Mouse (Mus musculus) embryonic facial prominence, embryonic 13.5 days (tissue): ENCODE data around the gene Zcchc9. TPM values are rescaled to one million over a fixed set of nuclear protein-coding genes. Genes with fewer than 3 reads are reported as not detected.
A peak's percentile ranks its signal among the peaks of the same experiment; 100 is the strongest.

ENCODE experiments used
- ATAC-seq: fragments of 200-750 bp; cut with Nextera tagmentation; 2 replicates; pipeline ENCODE4 v1.8.0; 2017; ENCODE audit warnings: low read depth; ENCODE audit not compliant: insufficient number of reproducible peaks, insufficient read depth, low FRiP score, low TSS enrichment
- H3K27ac ChIP-seq: fragments of 300-500 bp; sonication (generic); 2 replicates; pipeline ENCODE4 v1.5.1; 2015; ENCODE audit warnings: moderate library complexity, mild to moderate bottlenecking, inconsistent platforms
- H3K27me3 ChIP-seq: fragments of 300-500 bp; sonication (generic); 2 replicates; pipeline ENCODE4 v1.6.1; 2015; ENCODE audit warnings: mild to moderate bottlenecking, inconsistent platforms
- H3K36me3 ChIP-seq: fragments of 300-500 bp; sonication (generic); 2 replicates; pipeline ENCODE4 v1.6.1; 2015; ENCODE audit warnings: mild to moderate bottlenecking, inconsistent platforms
- H3K4me1 ChIP-seq: fragments of 300-500 bp; sonication (generic); 2 replicates; pipeline ENCODE4 v1.6.1; 2015; ENCODE audit warnings: inconsistent platforms
- H3K4me2 ChIP-seq: fragments of 300-500 bp; sonication (generic); 2 replicates; pipeline ENCODE4 v1.6.1; 2015; ENCODE audit warnings: moderate library complexity, mild to moderate bottlenecking, inconsistent platforms
- H3K4me3 ChIP-seq: fragments of 300-500 bp; sonication (generic); 2 replicates; pipeline ENCODE4 v1.5.1; 2015; ENCODE audit warnings: mild to moderate bottlenecking, inconsistent platforms
- H3K9ac ChIP-seq: fragments of 300-500 bp; sonication (generic); 2 replicates; pipeline ENCODE4 v1.6.1; 2015; ENCODE audit warnings: mild to moderate bottlenecking, inconsistent platforms
- H3K9me3 ChIP-seq: fragments of 300-500 bp; sonication (generic); 2 replicates; pipeline ENCODE4 v1.6.1; 2016; ENCODE audit warnings: inconsistent platforms
- WGBS: fragments of 180-500 bp; shearing (Covaris S2); methylation state at CpG from one replicate; pipeline ENCODE4 v1.1.7; 2015; ENCODE audit warnings: mixed read lengths; 5-methylcytosine and 5-hydroxymethylcytosine counted together
- polyA plus RNA-seq: library from polyadenylated mRNA; unstranded; fragments of >200 nt; fragmentation: Nextera tagmentation; extraction: Ambion mirVana; gene quantifications from 2 replicates; pipeline ENCODE4 v1.2.1, GENCODE M21; 2015

Zcchc9 gene
- 40.2 and 40.3 TPM in 2 replicates for polyA plus RNA-seq

GRCm38 (mm10) chr13:91807155-91807839, at the start of gene Zcchc9:
TSS of gene Zcchc9 (minus strand) at chr13:91807705.
- H3K4me3 ChIP-seq, result peak within 1 kb of the TSS; percentile 92
- peaks cover 19% of the 10 kb centered on the region for H3K36me3 ChIP-seq
- H3K9ac ChIP-seq, result peak within 1 kb of the TSS; percentile 98
- H3K4me1 ChIP-seq, result peaks cover 9% of the 10 kb centered on the region
- no peaks in the 10 kb centered on the region for H3K9me3 ChIP-seq
- under 1% methylated on average over 50 of the region's 50 CpGs for WGBS
- peak within 1 kb of the TSS; percentile 63 for H3K4me2 ChIP-seq
- H3K27ac ChIP-seq, result peak within 1 kb of the TSS; percentile 95
- H3K27me3 ChIP-seq, result no peaks in the 10 kb centered on the region
- peak; percentile 94 for ATAC-seq

GRCm38 (mm10) chr13:91854412-91854811, 46.9 kb upstream of the Zcchc9 start:
- H3K4me2 ChIP-seq, result no peak overlapping the region
- no peak for ATAC-seq
- no peaks in the 10 kb centered on the region for H3K4me1 ChIP-seq
- H3K9ac ChIP-seq, result no peak overlapping the region
- no peaks in the 10 kb centered on the region for H3K27me3 ChIP-seq
- no peaks in the 10 kb centered on the region for H3K9me3 ChIP-seq
- WGBS, result 80% methylated on average over 3 of the region's 3 CpGs
- no peak overlapping the region for H3K4me3 ChIP-seq
- H3K36me3 ChIP-seq, result no peaks in the 10 kb centered on the region
- H3K27ac ChIP-seq, result no peak overlapping the region

DNA sequence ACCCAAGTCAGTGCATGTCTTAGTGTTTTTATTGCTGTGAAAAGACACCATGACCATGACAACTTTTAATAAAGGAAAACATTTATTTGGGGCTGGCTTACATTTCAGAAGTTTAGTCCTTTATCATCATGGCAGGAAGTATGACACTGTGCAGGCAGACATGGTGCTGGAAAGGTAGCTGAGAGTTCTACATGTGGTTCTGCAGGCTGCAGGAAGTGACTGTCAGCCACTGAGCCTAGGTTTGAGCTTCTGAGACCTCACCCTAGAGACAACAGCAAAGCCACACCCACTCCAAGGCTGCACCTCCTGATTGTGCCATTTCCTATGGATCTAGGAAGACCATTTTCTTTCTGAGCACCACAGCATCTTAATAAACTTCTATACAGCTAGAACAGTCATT, 20.4 kb upstream of the Zcchc9 start:
- ATAC-seq, result no peak
- no peak overlapping the region for H3K27ac ChIP-seq
- no peaks in the 10 kb centered on the region for H3K9me3 ChIP-seq
- peaks cover 6% of the 10 kb centered on the region for H3K4me1 ChIP-seq
- no peaks in the 10 kb centered on the region for H3K36me3 ChIP-seq
- no peak overlapping the region for H3K9ac ChIP-seq
- H3K4me3 ChIP-seq, result no peak overlapping the region
- no peaks in the 10 kb centered on the region for H3K27me3 ChIP-seq
- no peak overlapping the region for H3K4me2 ChIP-seq

GRCm38 (mm10) chr13:91826066-91826465, 18.6 kb upstream of the Zcchc9 start:
- no peaks in the 10 kb centered on the region for H3K36me3 ChIP-seq
- no peak overlapping the region for H3K9ac ChIP-seq
- no peak overlapping the region for H3K4me3 ChIP-seq
- 57% methylated on average over 2 of the region's 2 CpGs for WGBS
- no peak overlapping the region for H3K27ac ChIP-seq
- no peaks in the 10 kb centered on the region for H3K9me3 ChIP-seq
- no peaks in the 10 kb centered on the region for H3K27me3 ChIP-seq
- peaks cover 6% of the 10 kb centered on the region for H3K4me1 ChIP-seq
- ATAC-seq, result no peak
- no peak overlapping the region for H3K4me2 ChIP-seq

- Histone ChIP-seq H3K4me3 (no peak overlapping the region), H3K27ac (peak overlapping the region; percentile 3; the same call in 1 of the 2 replicates), H3K4me2 (no peak overlapping the region), H3K9me3 (no peaks in the 10 kb centered on the region), H3K27me3 (no peaks in the 10 kb centered on the region), H3K9ac (no peak overlapping the region), H3K36me3 (no peaks in the 10 kb centered on the region), H3K4me1 (peaks cover 6% of the 10 kb centered on the region)
- ATAC-seq, result no peak
- 32% methylated on average over 4 of the region's 4 CpGs for WGBS
Observed at GRCm38 (mm10) chr13:91824845-91825550, 17.5 kb upstream of the Zcchc9 start.

- 53% methylated on average over 6 of the region's 6 CpGs for WGBS
- Histone ChIP-seq H3K36me3 (no peaks in the 10 kb centered on the region), H3K9ac (no peak overlapping the region), H3K27ac (no peak overlapping the region), H3K9me3 (no peaks in the 10 kb centered on the region), H3K4me2 (no peak overlapping the region), H3K4me1 (peaks cover 6% of the 10 kb centered on the region), H3K27me3 (no peaks in the 10 kb centered on the region), H3K4me3 (no peak overlapping the region)
- no peak for ATAC-seq
Observed at GRCm38 (mm10) chr13:91823735-91824134, 16.2 kb upstream of the Zcchc9 start.

- no peaks in the 10 kb centered on the region for H3K36me3 ChIP-seq
- no peak overlapping the region for H3K27ac ChIP-seq
- 0 out of 2 replicates have a peak, but pooled peaks cover 3% of the 10 kb centered on the region for H3K9me3 ChIP-seq
- no peak for ATAC-seq
- H3K9ac ChIP-seq, result no peak overlapping the region
- 90% methylated on average over 5 of the region's 5 CpGs for WGBS
- no peaks in the 10 kb centered on the region for H3K4me1 ChIP-seq
- no peak overlapping the region for H3K4me3 ChIP-seq
- H3K4me2 ChIP-seq, result no peak overlapping the region
- H3K27me3 ChIP-seq, result no peaks in the 10 kb centered on the region
Observed at GRCm38 (mm10) chr13:91814670-91815069, 7.2 kb upstream of the Zcchc9 start.

DNA sequence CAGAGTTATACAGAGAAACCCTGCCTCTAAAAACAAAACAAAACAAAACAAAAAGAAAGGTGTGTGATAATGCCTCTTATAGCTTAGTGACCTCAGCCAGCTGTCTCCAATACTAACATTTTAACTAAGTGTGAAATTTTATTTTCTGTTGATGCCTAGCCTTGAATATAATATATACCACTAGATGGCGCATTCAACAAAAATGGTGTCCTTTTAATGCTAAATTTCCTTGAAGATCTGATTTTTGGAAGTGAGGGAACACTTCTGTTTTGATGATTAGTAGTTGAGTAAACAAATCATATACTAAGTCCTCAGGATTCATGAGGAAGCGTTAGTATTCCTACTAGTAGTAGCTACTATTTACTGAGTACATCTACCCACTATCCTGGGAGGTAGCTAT, 2.0 kb upstream of the Zcchc9 start:
- H3K27ac ChIP-seq, result no peak overlapping the region
- peaks cover 15% of the 10 kb centered on the region for H3K36me3 ChIP-seq
- H3K4me1 ChIP-seq, result peaks cover 9% of the 10 kb centered on the region
- WGBS, result 48% methylated on average over 2 of the region's 2 CpGs
- 0 out of 2 replicates have a peak, but pooled peaks cover 3% of the 10 kb centered on the region for H3K9me3 ChIP-seq
- H3K4me2 ChIP-seq, result no peak overlapping the region
- no peak overlapping the region for H3K4me3 ChIP-seq
- no peak for ATAC-seq
- no peaks in the 10 kb centered on the region for H3K27me3 ChIP-seq
- H3K9ac ChIP-seq, result no peak overlapping the region

- H3K9ac ChIP-seq, result peak overlapping the region; percentile 98
- no peaks in the 10 kb centered on the region for H3K27me3 ChIP-seq
- WGBS, result 34% methylated on average over 20 of the region's 20 CpGs
- no peak for ATAC-seq
- H3K4me1 ChIP-seq, result peaks cover 9% of the 10 kb centered on the region
- H3K36me3 ChIP-seq, result peaks cover 19% of the 10 kb centered on the region
- peak overlapping the region; percentile 63 for H3K4me2 ChIP-seq
- no peaks in the 10 kb centered on the region for H3K9me3 ChIP-seq
- peak overlapping the region; percentile 92 for H3K4me3 ChIP-seq
- peak overlapping the region; percentile 95 for H3K27ac ChIP-seq
Observed at GRCm38 (mm10) chr13:91807874-91808575, 520 bp upstream of the Zcchc9 start.

GRCm38 (mm10) chr13:91801726-91802125, 5.8 kb downstream of the Zcchc9 start:
- Histone ChIP-seq H3K27me3 (no peaks in the 10 kb centered on the region), H3K36me3 (peaks cover 70% of the 10 kb centered on the region), H3K4me3 (no peak overlapping the region), H3K9ac (no peak overlapping the region), H3K4me2 (no peak overlapping the region), H3K27ac (no peak overlapping the region), H3K4me1 (0 out of 2 replicates have a peak, but pooled peaks cover 5% of the 10 kb centered on the region), H3K9me3 (no peaks in the 10 kb centered on the region)
- ATAC-seq, result no peak
- 85% methylated on average over 5 of the region's 5 CpGs for WGBS

DNA sequence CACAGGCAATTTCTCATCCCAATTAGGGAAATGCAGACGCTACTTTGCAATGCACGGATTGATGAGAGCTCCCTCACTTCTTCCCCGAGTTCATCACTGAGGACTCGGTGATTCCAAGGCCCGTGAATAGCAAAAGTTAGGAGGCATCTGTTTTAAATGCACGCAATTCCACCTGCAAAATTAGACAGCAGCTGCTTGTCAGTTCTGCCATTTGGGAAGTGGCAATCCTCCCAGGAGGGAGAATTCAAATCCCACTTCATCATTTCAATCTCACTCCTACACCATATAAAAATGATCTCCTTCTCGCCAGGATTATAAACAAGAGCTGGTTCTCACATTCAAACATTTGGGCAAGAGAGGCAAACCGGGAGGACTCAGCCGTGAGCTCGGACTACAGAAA, 10.1 kb downstream of the Zcchc9 start:
- Histone ChIP-seq H3K9ac (no peak overlapping the region), H3K4me1 (no peaks in the 10 kb centered on the region), H3K4me3 (no peak overlapping the region), H3K4me2 (no peak overlapping the region), H3K9me3 (no peaks in the 10 kb centered on the region; the same call in 1 of the 2 replicates), H3K36me3 (peaks cover 76% of the 10 kb centered on the region), H3K27ac (no peak overlapping the region), H3K27me3 (no peaks in the 10 kb centered on the region)
- WGBS, result 86% methylated on average over 10 of the region's 10 CpGs
- ATAC-seq, result no peak
